Mouse (Mus musculus): ENCODE measurements at regions not wholly inside any gene's neighbourhood (a gene's known extent, or its start where the extent isn't known, plus 50 kb on each side); places are given as distances from the start of the nearest gene placed in this dataset.

DNA sequence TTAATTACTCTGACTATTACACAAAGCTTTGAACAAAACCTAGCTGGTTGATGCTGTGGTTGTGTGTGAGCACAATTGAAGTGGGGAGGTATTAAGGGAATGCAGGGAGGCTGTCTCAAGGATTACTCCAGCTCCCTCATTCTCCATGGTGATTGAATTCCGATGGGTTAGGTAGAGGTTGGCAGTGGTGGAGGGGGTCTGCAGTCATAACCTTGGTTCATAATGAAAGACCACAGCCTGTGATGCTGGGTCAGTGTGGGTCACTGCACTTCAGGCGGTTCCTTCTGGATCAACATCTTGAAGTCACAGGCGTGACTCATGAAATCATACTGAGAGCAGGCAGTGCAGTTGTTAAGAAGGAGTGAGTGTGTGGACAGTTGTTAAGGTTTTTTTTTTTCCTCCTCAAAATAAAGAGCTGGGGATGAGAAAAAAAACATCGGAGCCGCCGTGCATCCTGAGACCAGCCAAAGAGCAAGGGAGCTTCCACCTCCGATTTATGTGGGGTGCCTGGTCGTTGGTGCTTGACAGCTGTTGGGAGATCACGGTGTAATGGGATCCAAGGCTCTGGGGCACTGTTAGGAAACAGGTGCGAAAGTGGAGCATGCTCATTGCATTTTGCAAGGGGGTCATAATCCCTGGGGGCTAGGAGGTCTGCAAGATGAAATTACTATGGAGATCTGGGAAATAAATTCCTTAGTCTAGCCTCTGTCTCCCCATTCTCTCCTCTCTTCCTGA is 161.5 kb upstream of the Cops8 start:
- TF ChIP-seq CTCF (IDR thresholded peaks at IDR 0.05; ENCODE audit: borderline replicate concordance, extremely low read depth, insufficient read depth, insufficient read length) (no peak), POLR2A (IDR thresholded peaks at IDR 0.05; ENCODE audit: borderline replicate concordance, extremely low read depth, insufficient read depth, insufficient read length, poor library complexity, severe bottlenecking) (no peak)
- peak; percentile 46 for DNase-seq (ENCODE audit: low read depth)

DNA sequence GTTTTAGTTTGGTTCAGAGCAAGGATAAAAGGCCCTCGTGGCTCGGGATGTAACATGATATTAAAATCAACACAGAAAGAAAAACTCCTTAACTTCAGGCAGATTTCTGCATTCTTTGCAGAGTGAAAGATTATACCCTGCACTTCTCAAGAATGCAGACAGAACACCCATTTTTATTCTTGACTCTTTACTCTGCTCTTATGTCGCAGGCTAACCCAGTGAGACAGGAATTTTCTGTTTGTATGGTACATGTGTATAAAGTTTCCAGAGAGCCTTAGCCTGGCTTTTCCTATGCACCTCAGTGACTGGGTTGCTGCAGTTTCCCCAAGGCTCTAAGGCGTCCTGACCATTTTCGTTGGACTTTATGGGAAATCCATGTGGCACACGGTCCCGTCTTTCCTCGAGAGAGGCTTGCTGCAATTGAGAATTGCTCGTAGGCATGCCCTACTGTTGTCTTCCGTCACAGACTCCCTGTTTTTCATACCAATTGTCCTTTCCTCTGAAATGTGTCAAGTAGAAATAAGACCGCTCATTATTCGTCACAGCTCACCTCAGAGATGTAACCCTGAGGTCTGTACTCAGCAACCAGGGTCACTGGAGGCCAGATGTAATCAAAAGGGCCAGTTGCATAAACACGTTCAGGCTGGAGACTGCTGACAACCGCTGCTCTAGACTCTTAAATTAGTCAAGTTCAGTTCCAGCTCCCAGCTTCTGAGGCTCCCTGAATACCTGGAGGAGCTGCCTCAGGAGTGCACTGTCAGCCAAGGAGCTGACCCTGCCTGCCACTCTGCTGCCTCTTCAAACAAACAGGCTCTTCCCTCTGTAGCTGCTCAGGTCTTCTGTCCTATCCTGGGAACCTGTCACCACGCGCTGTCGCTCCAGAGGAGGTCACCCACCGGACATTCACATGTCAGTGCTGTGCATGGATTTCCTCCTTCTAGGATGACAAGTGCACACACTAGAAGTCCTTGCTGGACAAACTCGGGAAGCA is 160.2 kb upstream of the Cops8 start:
- TF ChIP-seq CTCF (IDR thresholded peaks at IDR 0.05; ENCODE audit: borderline replicate concordance, extremely low read depth, insufficient read depth, insufficient read length) (no peak), POLR2A (IDR thresholded peaks at IDR 0.05; ENCODE audit: borderline replicate concordance, extremely low read depth, insufficient read depth, insufficient read length, poor library complexity, severe bottlenecking) (no peak)
- DNase-seq (ENCODE audit: low read depth), result no peak

DNA sequence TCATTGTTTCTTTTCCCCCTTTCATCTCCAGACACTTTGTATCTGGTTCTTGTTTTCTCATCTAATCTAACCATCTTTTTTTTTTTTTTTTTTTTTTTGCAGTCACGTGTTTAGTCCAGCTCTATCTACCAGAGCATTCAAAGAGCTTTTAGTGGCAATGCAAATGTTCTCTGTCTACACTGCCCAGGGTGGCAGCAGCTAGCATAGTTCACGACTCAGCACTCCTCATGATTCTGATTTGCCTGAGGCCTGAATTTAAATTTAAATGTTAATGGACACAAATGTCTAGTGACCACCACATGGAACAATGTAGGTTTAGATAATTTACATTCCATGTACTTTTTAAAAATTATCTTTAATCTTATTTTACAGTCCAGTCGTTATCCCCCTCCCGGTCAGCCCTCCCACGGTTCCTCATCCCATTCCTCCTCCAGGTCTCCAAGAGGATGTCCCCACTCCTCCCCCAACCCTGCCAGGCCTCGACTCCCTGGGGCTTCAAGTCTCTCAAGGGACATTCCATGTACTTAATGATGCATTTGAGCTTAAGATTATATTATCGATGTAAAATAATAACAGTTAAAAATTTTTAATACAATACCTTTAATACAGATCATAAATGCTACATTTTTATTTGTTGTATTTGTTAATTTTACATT is 153.1 kb upstream of the Cops8 start:
- TF ChIP-seq CTCF (IDR thresholded peaks at IDR 0.05; ENCODE audit: borderline replicate concordance, extremely low read depth, insufficient read depth, insufficient read length) (no peak), POLR2A (IDR thresholded peaks at IDR 0.05; ENCODE audit: borderline replicate concordance, extremely low read depth, insufficient read depth, insufficient read length, poor library complexity, severe bottlenecking) (no peak)
- DNase-seq (ENCODE audit: low read depth), result no peak

DNA sequence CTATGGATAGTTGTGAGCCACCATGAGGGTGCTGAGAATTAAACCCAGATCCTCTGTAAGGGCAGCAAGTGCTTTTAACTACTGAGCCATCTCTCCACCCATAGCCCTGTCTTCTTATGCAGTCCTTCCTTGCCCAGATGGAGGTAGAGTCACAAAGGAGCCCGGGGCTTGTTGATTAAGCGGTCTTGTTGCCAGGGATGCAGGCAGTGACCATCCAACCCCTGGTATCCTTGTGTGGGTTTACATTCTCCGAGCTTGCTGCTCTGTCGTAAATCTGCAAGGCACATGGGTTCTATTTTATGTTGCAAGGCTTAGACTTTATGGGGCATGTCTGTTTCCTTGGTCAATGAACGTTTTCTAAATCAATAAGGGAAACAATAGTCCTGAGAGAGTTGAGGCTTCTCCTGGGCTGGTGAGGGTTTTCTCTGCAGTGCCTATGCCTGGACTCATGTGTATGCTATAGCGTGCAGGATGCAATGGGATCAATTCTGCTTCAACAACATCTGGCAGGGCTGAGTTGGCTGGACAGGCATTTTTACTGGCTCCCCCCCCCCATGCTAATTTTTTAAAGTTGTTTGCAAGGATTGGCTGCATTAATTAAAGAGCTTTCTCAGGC is 150.7 kb upstream of the Cops8 start:
- TF ChIP-seq POLR2A (IDR thresholded peaks at IDR 0.05; ENCODE audit: borderline replicate concordance, extremely low read depth, insufficient read depth, insufficient read length, poor library complexity, severe bottlenecking) (no peak), CTCF (IDR thresholded peaks at IDR 0.05; ENCODE audit: borderline replicate concordance, extremely low read depth, insufficient read depth, insufficient read length) (no peak)
- no peak for DNase-seq (ENCODE audit: low read depth)

DNA sequence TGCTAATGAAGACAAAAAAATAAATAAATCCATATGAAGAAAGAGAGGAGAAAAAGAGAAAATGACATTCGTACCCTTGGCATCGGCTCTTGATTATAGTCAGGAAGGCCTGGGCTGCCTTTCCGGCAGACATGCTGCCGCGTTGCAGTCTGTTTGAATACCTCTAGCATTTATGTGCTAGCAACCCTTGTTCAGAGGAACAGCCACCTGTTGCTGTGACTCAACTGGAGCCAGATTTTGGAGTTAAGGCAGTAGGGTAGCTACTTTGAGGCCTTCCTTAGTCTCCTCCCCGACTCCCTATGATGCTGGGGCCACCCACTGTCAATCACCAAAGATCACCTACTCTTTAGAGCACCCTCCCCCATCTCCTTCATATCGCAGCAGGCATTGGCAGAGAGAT is 148.5 kb upstream of the Cops8 start:
- TF ChIP-seq CTCF (IDR thresholded peaks at IDR 0.05; ENCODE audit: borderline replicate concordance, extremely low read depth, insufficient read depth, insufficient read length) (no peak), POLR2A (IDR thresholded peaks at IDR 0.05; ENCODE audit: borderline replicate concordance, extremely low read depth, insufficient read depth, insufficient read length, poor library complexity, severe bottlenecking) (no peak)
- DNase-seq (ENCODE audit: low read depth), result no peak

DNA sequence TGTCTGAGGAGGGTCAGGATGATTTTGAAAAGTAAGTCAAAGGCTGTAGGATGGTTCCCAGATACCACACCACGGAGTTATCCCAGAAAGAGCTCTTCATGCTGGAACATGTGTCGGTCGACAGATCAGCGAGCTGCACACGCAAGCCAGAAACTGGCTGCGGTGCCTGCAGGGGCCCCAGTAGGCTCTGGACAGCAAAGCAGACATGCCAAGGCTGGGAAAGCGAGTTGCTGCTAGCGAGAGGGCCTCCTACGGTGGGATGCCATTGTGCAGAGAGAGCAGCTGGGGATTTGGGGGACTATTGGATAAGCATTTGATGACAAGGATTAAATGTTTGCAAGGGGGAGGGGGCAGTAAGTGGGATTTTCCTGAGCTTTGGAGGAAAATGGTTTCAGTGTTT is 145.4 kb upstream of the Cops8 start:
- TF ChIP-seq POLR2A (IDR thresholded peaks at IDR 0.05; ENCODE audit: borderline replicate concordance, extremely low read depth, insufficient read depth, insufficient read length, poor library complexity, severe bottlenecking) (no peak), CTCF (IDR thresholded peaks at IDR 0.05; ENCODE audit: borderline replicate concordance, extremely low read depth, insufficient read depth, insufficient read length) (no peak)
- peak; percentile 85 for DNase-seq (ENCODE audit: low read depth)

DNA sequence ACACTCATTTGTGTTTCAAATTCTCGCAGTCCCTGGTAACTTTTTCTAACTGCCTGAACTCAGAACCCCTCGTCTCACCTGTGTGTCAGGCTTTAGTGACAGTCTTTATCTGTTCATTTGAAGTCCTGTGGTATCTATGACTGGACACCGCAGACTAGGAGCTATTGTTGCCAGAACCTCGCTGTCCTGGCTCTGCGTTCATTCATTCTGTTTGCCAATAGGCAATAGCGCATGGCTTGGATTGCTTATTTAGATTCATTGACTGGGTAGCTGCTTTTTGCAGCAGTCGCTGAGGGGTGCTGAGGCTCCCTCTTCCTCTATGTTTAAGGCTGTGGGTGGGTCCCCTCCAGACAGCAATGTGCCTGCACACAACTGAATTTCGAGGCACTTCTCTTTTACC is 144.6 kb upstream of the Cops8 start:
- no peak for DNase-seq (ENCODE audit: low read depth)
- TF ChIP-seq POLR2A (IDR thresholded peaks at IDR 0.05; ENCODE audit: borderline replicate concordance, extremely low read depth, insufficient read depth, insufficient read length, poor library complexity, severe bottlenecking), result no peak
- TF ChIP-seq CTCF (IDR thresholded peaks at IDR 0.05; ENCODE audit: borderline replicate concordance, extremely low read depth, insufficient read depth, insufficient read length), result no peak

DNA sequence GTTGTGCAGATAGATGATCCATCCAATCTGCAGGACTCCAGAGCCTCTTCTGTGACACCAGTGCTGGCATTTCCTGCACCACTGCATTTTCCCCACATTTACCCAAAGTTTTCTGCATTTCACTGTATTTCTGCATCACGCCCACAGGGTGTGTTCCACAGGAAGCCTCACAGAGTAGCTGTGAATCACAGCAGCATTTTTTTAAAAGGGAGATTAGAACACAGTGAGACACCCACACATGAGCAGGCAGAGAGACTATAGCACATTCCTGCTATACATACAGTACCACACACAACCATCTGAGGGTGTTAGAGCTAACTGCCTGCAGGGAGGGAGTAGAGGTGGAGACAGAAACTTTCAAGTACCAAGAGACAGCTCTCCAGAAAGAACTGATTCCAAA is 141.1 kb upstream of the Cops8 start:
- no peak for TF ChIP-seq CTCF (IDR thresholded peaks at IDR 0.05; ENCODE audit: borderline replicate concordance, extremely low read depth, insufficient read depth, insufficient read length)
- no peak for TF ChIP-seq POLR2A (IDR thresholded peaks at IDR 0.05; ENCODE audit: borderline replicate concordance, extremely low read depth, insufficient read depth, insufficient read length, poor library complexity, severe bottlenecking)
- DNase-seq (ENCODE audit: low read depth), result no peak

DNA sequence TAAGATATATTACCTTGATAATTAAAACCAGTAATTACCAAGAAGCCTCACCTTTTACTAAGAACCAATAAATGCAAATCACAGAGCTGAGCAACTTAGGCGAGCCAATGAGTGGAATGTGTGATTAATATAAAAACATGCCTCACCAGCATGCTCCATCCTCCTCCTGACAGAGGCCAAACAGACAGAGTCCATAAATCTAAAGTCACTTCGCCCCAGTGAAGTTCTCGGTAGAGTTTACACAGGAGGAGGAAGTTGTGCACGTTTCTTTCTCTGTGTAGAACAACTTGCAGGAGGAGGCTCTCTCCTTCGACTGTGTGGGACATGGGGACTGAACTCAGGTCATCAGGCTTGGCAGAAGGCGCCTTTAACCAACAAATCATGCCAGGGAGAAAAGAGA is 139.5 kb upstream of the Cops8 start:
- TF ChIP-seq POLR2A (IDR thresholded peaks at IDR 0.05; ENCODE audit: borderline replicate concordance, extremely low read depth, insufficient read depth, insufficient read length, poor library complexity, severe bottlenecking) (no peak), CTCF (IDR thresholded peaks at IDR 0.05; ENCODE audit: borderline replicate concordance, extremely low read depth, insufficient read depth, insufficient read length) (no peak)
- DNase-seq (ENCODE audit: low read depth), result no peak

DNA sequence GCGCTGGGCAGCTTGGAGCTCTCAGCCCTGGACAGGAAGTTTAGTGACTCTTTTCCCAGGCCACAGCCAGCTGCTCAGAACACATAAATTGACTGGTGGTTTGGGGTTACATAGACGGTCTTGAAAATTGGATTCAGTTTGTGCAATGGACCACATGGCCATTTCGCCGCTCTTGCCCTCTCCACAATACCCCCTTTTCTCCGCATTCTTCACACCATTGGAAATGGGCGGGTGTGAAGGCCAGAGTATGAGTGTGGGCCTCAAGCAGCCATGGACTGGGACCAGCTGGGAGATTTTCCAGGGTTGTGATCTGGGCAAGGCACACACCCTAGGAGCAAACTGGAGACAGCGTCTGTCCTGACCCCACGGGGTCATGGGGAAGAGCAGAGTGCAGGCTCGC is 135.1 kb upstream of the Cops8 start:
- peak; percentile 37 for DNase-seq (ENCODE audit: low read depth)
- TF ChIP-seq POLR2A (IDR thresholded peaks at IDR 0.05; ENCODE audit: borderline replicate concordance, extremely low read depth, insufficient read depth, insufficient read length, poor library complexity, severe bottlenecking), result no peak

DNA sequence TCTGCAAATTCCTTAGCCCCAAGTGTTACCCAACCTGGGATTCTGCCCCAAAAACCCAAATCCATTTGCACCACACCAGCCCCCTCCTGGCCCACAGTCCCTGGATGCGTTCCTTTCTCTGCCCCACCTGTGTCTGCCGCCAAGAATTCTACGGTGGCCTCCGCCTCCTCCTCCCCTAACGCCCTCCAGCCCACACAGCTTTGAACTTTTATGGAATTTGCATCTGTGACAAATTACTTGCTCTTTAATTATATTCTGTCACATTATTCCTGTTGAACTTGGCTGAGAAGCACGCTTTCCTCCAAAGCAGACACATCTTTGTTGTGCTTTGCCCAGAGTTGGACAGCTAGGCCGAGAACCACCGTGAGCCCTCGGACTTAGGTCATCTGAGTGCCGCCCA is 131.8 kb upstream of the Cops8 start:
- peak; percentile 30 for DNase-seq (ENCODE audit: low read depth)
- TF ChIP-seq CTCF (IDR thresholded peaks at IDR 0.05; ENCODE audit: borderline replicate concordance, extremely low read depth, insufficient read depth, insufficient read length), result no peak
- no peak for TF ChIP-seq POLR2A (IDR thresholded peaks at IDR 0.05; ENCODE audit: borderline replicate concordance, extremely low read depth, insufficient read depth, insufficient read length, poor library complexity, severe bottlenecking)
